Mouse (Mus musculus): Measurements from ENCODE around the gene Fubp3. TPM values are rescaled to one million over a fixed set of nuclear protein-coding genes. Genes with fewer than 3 reads are reported as not detected.

Fubp3 gene
- 28.4 TPM for polyA plus RNA-seq (2017; shearing (Covaris generic))

DNA sequence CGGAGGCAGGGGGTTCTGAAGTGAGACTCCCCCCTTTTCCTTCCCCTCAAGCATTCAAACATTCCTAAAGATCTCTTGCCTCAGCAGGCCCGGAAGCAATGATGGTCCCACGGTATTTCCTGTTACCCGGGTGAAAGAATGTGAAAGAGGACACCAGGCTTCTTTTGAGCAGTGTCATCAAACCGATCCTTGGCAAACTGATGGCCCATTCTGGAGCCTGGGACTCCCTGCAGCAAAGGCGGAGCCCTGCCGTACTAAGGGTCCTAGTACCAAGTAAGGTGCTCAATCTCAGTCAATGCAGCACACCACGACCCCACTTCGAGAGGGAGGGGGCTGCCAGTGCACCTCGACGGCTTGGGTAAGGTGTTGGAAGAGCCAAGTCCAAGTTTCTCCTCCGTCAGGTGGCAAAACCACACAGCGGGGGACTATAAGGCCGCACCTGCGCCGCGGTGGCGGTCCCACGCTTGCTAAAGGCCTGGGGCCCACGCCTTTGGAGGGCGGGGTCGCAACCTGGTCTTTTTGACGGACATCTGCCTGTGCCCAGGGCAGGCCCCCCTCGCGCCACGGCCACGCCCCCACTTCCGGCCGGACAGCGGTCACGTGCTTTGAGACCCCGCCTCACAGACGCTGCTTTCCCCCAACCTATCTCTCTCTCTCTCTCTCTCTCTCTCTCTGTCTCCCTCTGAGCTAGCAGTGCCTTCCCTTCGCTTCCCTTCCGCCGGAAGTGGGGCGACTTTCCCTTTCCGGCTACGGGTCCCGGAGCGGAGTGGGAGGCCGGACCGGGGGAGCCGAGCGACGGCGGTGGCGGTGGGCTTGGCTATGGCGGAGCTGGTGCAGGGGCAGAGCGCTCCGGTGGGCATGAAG lies at the start of gene Fubp3:
TSS of gene Fubp3 (plus strand) at position 601 of the 864 bp plus-strand sequence.

DNA sequence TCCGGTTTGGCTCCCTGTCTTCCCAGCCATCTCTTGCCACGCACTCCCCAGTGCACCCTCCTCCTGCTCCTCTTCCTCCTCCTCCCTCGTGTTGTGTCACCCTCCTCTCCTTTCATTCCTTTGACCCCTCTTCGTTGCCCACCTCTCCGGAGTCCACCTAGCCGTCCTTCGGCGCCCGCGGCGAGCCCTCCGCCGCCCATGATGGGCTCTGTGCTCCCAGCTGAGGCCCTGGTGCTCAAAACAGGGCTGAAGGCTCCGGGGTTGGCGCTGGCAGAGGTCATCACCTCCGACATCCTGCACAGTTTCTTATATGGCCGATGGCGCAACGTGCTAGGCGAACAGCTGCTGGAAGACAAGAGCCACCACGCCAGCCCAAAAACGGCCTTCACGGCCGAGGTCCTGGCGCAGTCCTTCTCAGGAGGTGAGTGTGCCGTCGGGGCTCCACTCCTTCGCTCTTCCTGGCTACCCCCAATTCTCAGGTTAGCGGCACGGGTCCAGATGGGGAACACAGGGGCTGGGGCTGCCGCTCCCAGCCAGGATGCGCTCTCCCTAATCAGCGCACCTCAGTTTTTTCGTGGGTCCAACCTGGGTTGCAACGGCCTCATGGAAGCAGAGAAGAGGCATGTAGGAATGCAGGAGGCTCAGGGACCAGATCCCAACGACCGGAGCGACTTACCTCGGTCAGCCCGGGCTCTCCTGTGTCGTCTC lies 67.6 kb downstream of the Fubp3 start, which contains the start of gene Prdm12:
TSS of gene Prdm12 (plus strand) at position 137 of the 708 bp plus-strand sequence.

Other genes with a start within 250 kb of the Fubp3 start
- 83.7 TPM for gene Ass1, start 102.4 kb upstream of the Fubp3 start, polyA plus RNA-seq (2017; shearing (Covaris generic))
- not detected for gene Prdm12, start 67.4 kb downstream of the Fubp3 start, polyA plus RNA-seq (2017; shearing (Covaris generic))
- 35.4 TPM for gene Exosc2, start 98.1 kb downstream of the Fubp3 start, polyA plus RNA-seq (2017; shearing (Covaris generic))
- gene Abl1, start 115.7 kb downstream of the Fubp3 start, polyA plus RNA-seq (2017; shearing (Covaris generic)) = 20.7 TPM
- 4.0 TPM for gene Qrfp, start 237.9 kb downstream of the Fubp3 start, polyA plus RNA-seq (2017; shearing (Covaris generic))

Measured in effector memory CD4-positive, alpha-beta T cell, adult 5 months (primary cell).